Mouse (Mus musculus) cerebellum, adult (tissue): Measurements from ENCODE around the gene Gm10320.

Experiments
- ATAC-seq: cut with Nextera tagmentation; 2 replicates; pipeline ENCODE4 v1.9.2; 2017; ENCODE audit warnings: mild to moderate bottlenecking, moderate library complexity, mixed read lengths; ENCODE audit not compliant: insufficient number of reproducible peaks, low FRiP score, low TSS enrichment

Gene Gm10320

GRCm38 (mm10) chr13:98491909-98492308, at the start of gene Gm10320:
TSS of gene Gm10320 (minus strand) at chr13:98492001.
- no peak for ATAC-seq

- ATAC-seq: no peak
Observed at GRCm38 (mm10) chr13:98541601-98542000, 49.8 kb upstream of the Gm10320 start.

GRCm38 (mm10) chr13:98540206-98540605, 48.4 kb upstream of the Gm10320 start:
- no peak for ATAC-seq

GRCm38 (mm10) chr13:98539311-98539710, 47.5 kb upstream of the Gm10320 start:
- no peak for ATAC-seq

GRCm38 (mm10) chr13:98538587-98538986, 46.8 kb upstream of the Gm10320 start:
- no peak for ATAC-seq

- ATAC-seq: no peak
Observed at GRCm38 (mm10) chr13:98534913-98535262, 43.1 kb upstream of the Gm10320 start.

- ATAC-seq: no peak
Observed at GRCm38 (mm10) chr13:98534190-98534912, 42.5 kb upstream of the Gm10320 start.

GRCm38 (mm10) chr13:98533415-98533814, 41.6 kb upstream of the Gm10320 start:
- ATAC-seq: no peak

- ATAC-seq: no peak
Observed at GRCm38 (mm10) chr13:98532699-98533375, 41.0 kb upstream of the Gm10320 start.

- no peak for ATAC-seq
Observed at GRCm38 (mm10) chr13:98531976-98532375, 40.2 kb upstream of the Gm10320 start.

GRCm38 (mm10) chr13:98531306-98531705, 39.5 kb upstream of the Gm10320 start:
- no peak for ATAC-seq

- no peak for ATAC-seq
Observed at GRCm38 (mm10) chr13:98523719-98524316, 32.0 kb upstream of the Gm10320 start.

GRCm38 (mm10) chr13:98518341-98518740, 26.5 kb upstream of the Gm10320 start:
- no peak for ATAC-seq

- no peak for ATAC-seq
Observed at GRCm38 (mm10) chr13:98517666-98518065, 25.9 kb upstream of the Gm10320 start.

- ATAC-seq: no peak
Observed at GRCm38 (mm10) chr13:98516985-98517384, 25.2 kb upstream of the Gm10320 start.

GRCm38 (mm10) chr13:98512066-98512465, 20.3 kb upstream of the Gm10320 start:
- ATAC-seq: no peak

- no peak for ATAC-seq
Observed at GRCm38 (mm10) chr13:98507656-98508055, 15.9 kb upstream of the Gm10320 start.

- ATAC-seq: no peak
Observed at GRCm38 (mm10) chr13:98506496-98506895, 14.7 kb upstream of the Gm10320 start.

GRCm38 (mm10) chr13:98505989-98506388, 14.2 kb upstream of the Gm10320 start:
- ATAC-seq: no peak

- ATAC-seq: no peak
Observed at GRCm38 (mm10) chr13:98505489-98505857, 13.7 kb upstream of the Gm10320 start.

- peak; percentile 22; the same call in 1 of the 2 replicates for ATAC-seq
Observed at GRCm38 (mm10) chr13:98504661-98505488, 13.1 kb upstream of the Gm10320 start.
